20 mouse cellular contexts compared by ENCODE assay signal in the genomic region with DNA sequence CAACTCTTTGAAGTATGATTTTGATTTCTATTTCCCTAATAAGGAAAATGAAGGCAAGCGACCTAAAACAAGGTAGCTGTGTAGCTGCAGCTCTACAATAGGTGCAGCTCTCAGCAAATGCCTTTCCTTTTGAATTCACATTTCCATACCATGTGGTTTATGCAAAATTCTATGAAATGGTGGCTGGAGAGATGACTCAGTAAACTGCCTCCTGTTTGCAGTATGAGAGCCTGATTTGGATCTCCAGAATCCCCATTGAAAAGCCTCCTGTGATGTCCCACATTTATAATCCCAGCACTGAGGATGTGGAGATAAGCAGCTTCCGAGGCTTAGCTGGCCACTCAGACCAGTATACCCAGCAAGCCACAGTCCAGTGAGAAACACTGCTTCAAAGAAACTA. TPM values are rescaled to one million over a fixed set of nuclear protein-coding genes. Genes with fewer than 3 reads are reported as not detected.
"Had no signal": no experiment of that assay in that cellular context is flagged by ENCODE, and none has a peak within 500 bp of the region (broad histone marks: within the 10 kb centered on the region; RNA-seq: fewer than 3 reads in every experiment).

No protein-coding gene starts in this region.

- DNase-seq: liver, postnatal 0 days; lung, adult 2 months; lung, postnatal 14 days; lung, postnatal 36 days; right cerebral cortex, postnatal 14 days; right cerebral cortex, postnatal 4 days; spleen, adult 18-20 months; thymus, adult 18-20 months; thymus, postnatal 25 days; thymus, postnatal 4 days had no signal

- H3K27ac ChIP-seq: liver, embryonic 15.5 days; lung, embryonic 15.5 days; macrophage; midbrain, embryonic 13.5 days; midbrain, embryonic 15.5 days; neural tube, embryonic 12.5 days had no signal

- H3K4me3 ChIP-seq: liver, embryonic 15.5 days; lung, embryonic 15.5 days; megakaryocyte, embryonic 14.5 days; midbrain, embryonic 13.5 days; midbrain, embryonic 15.5 days; neural tube, embryonic 12.5 days had no signal

RNA-seq across cellular contexts. Expression of gene Npy1r, which starts 59.6 kb away (rescaled TPM):
- total RNA-seq: megakaryocyte progenitor cell, adult 5-6 weeks; monocyte, adult 5-6 weeks; neutrophil, adult 5-6 weeks had no signal
